Mouse (Mus musculus) limb, embryonic 10.5 days (tissue): Measurements from ENCODE around the gene Gtpbp3. TPM values are rescaled to one million over a fixed set of nuclear protein-coding genes. Genes with fewer than 3 reads are reported as not detected.
A peak's percentile ranks its signal among the peaks of the same experiment; 100 is the strongest.

ENCODE experiments used
- DNase-seq: peaks from one replicate; pipeline ENCODE4 v3.0.0-alpha.2; 2017; ENCODE audit warnings: low spot score
- H3K27ac ChIP-seq: fragments of 300-500 bp; sonication (generic); 2 replicates; pipeline ENCODE4 v1.5.1; 2016; ENCODE audit warnings: mild to moderate bottlenecking
- H3K27me3 ChIP-seq: fragments of 300-500 bp; sonication (generic); 2 replicates; pipeline ENCODE4 v1.6.1; 2016; ENCODE audit warnings: low read depth, mild to moderate bottlenecking; ENCODE audit not compliant: poor library complexity, severe bottlenecking
- H3K36me3 ChIP-seq: fragments of 300-500 bp; sonication (generic); 2 replicates; pipeline ENCODE4 v1.6.1; 2016; ENCODE audit warnings: mild to moderate bottlenecking, moderate library complexity
- H3K4me1 ChIP-seq: fragments of 300-500 bp; sonication (generic); 2 replicates; pipeline ENCODE4 v1.6.1; 2016
- H3K4me3 ChIP-seq: fragments of 300-500 bp; sonication (generic); 2 replicates; pipeline ENCODE4 v1.5.1; 2016; ENCODE audit warnings: mild to moderate bottlenecking, moderate library complexity
- H3K9me3 ChIP-seq: fragments of 300-500 bp; sonication (generic); replicated peaks from 2 replicates; pipeline ENCODE4 v1.6.1; 2016; ENCODE audit warnings: mild to moderate bottlenecking
- WGBS: fragments of 180-500 bp; shearing (Covaris S2); methylation state at CpG from one replicate; pipeline ENCODE4 v1.1.7; 2016; 5-methylcytosine and 5-hydroxymethylcytosine counted together
- polyA plus RNA-seq: library from polyadenylated mRNA; unstranded; fragments of >200 nt; fragmentation: Nextera tagmentation; extraction: Ambion mirVana; gene quantifications from 2 replicates; pipeline ENCODE4 v1.2.1, GENCODE M21; 2016

The Gtpbp3 gene
- polyA plus RNA-seq, 1 experiment from 2014 or later: 26.8 TPM

- 8% methylated on average over 16 of the region's 16 CpGs for WGBS
- Histone ChIP-seq H3K4me3 (peak overlapping the region; percentile 76), H3K36me3 (peaks cover 54% of the 10 kb centered on the region), H3K27me3 (peaks cover 16% of the 10 kb centered on the region), H3K4me1 (peaks cover 42% of the 10 kb centered on the region), H3K27ac (peak overlapping the region; percentile 86), H3K9me3 (no peaks in the 10 kb centered on the region)
- DNase-seq: peak; percentile 62
Observed at GRCm38 (mm10) chr8:71462786-71463185, 25.1 kb upstream of the Gtpbp3 start.

- Histone ChIP-seq H3K27ac (peak within 1 kb of the TSS; percentile 86), H3K36me3 (peaks cover 48% of the 10 kb centered on the region), H3K27me3 (peaks cover 16% of the 10 kb centered on the region), H3K4me3 (peak within 1 kb of the TSS; percentile 76), H3K9me3 (no peaks in the 10 kb centered on the region), H3K4me1 (peaks cover 42% of the 10 kb centered on the region)
- WGBS: under 1% methylated on average over 55 of the region's 55 CpGs
- peak; percentile 94 for DNase-seq
Observed at GRCm38 (mm10) chr8:71463188-71464033, 24.5 kb upstream of the Gtpbp3 start, which contains the start of gene Abhd8. Abhd8 (minus strand) TSS chr8:71463655.

- H3K36me3 ChIP-seq: peaks cover 34% of the 10 kb centered on the region
- under 1% methylated on average over 59 of the region's 59 CpGs for WGBS
- peak within 1 kb of the TSS; percentile 76 for H3K4me3 ChIP-seq
- H3K9me3 ChIP-seq: no peaks in the 10 kb centered on the region
- peaks cover 16% of the 10 kb centered on the region for H3K27me3 ChIP-seq
- H3K27ac ChIP-seq: peak within 1 kb of the TSS; percentile 86
- H3K4me1 ChIP-seq: peaks cover 53% of the 10 kb centered on the region
- DNase-seq: peak; percentile 94
Observed at GRCm38 (mm10) chr8:71464513-71465500, 23.1 kb upstream of the Gtpbp3 start, which contains the start of gene Mrpl34. Mrpl34 (plus strand) TSS chr8:71464959.

GRCm38 (mm10) chr8:71465733-71466132 is 22.2 kb upstream of the Gtpbp3 start:
- 85% methylated on average over 8 of the region's 8 CpGs for WGBS
- H3K27me3 ChIP-seq: peaks cover 16% of the 10 kb centered on the region
- no peak for DNase-seq
- no peak overlapping the region for H3K27ac ChIP-seq
- peak overlapping the region; percentile 76 for H3K4me3 ChIP-seq
- H3K4me1 ChIP-seq: peaks cover 62% of the 10 kb centered on the region
- peaks cover 35% of the 10 kb centered on the region for H3K36me3 ChIP-seq
- H3K9me3 ChIP-seq: no peaks in the 10 kb centered on the region

GRCm38 (mm10) chr8:71466198-71466597 is 21.7 kb upstream of the Gtpbp3 start:
- H3K27me3 ChIP-seq: peaks cover 14% of the 10 kb centered on the region
- no peak overlapping the region for H3K4me3 ChIP-seq
- peaks cover 35% of the 10 kb centered on the region for H3K36me3 ChIP-seq
- peaks cover 65% of the 10 kb centered on the region for H3K4me1 ChIP-seq
- no peaks in the 10 kb centered on the region for H3K9me3 ChIP-seq
- H3K27ac ChIP-seq: no peak overlapping the region
- no peak for DNase-seq
- 97% methylated on average over 5 of the region's 5 CpGs for WGBS

- 90% methylated on average over 2 of the region's 2 CpGs for WGBS
- Histone ChIP-seq H3K27me3 (peaks cover 4% of the 10 kb centered on the region; the same call in 1 of the 2 replicates), H3K4me1 (peaks cover 56% of the 10 kb centered on the region), H3K9me3 (no peaks in the 10 kb centered on the region), H3K4me3 (no peak overlapping the region), H3K36me3 (peaks cover 37% of the 10 kb centered on the region), H3K27ac (no peak overlapping the region)
- DNase-seq: no peak
Observed at GRCm38 (mm10) chr8:71467201-71467600, 20.7 kb upstream of the Gtpbp3 start.

- Histone ChIP-seq H3K36me3 (peaks cover 45% of the 10 kb centered on the region), H3K4me3 (no peak overlapping the region), H3K4me1 (peaks cover 48% of the 10 kb centered on the region), H3K9me3 (no peaks in the 10 kb centered on the region), H3K27me3 (no peaks in the 10 kb centered on the region), H3K27ac (no peak overlapping the region)
- no peak for DNase-seq
- 88% methylated on average over 1 of the region's 1 CpGs for WGBS
Observed at GRCm38 (mm10) chr8:71468001-71468400, 19.9 kb upstream of the Gtpbp3 start.

- Histone ChIP-seq H3K27me3 (no peaks in the 10 kb centered on the region), H3K4me3 (peak within 1 kb of the TSS; percentile 96)
- under 1% methylated on average over 52 of the region's 52 CpGs for WGBS
Observed at GRCm38 (mm10) chr8:71468916-71469315, 19.0 kb upstream of the Gtpbp3 start, which contains the start of gene Dda1. Dda1 (plus strand) TSS chr8:71469199.

GRCm38 (mm10) chr8:71469411-71469810 is 18.5 kb upstream of the Gtpbp3 start:
- no peaks in the 10 kb centered on the region for H3K27me3 ChIP-seq
- H3K36me3 ChIP-seq: peaks cover 59% of the 10 kb centered on the region
- peak; percentile 63 for DNase-seq
- H3K4me1 ChIP-seq: peaks cover 34% of the 10 kb centered on the region
- H3K4me3 ChIP-seq: peak overlapping the region; percentile 96
- H3K9me3 ChIP-seq: no peaks in the 10 kb centered on the region
- under 1% methylated on average over 24 of the region's 24 CpGs for WGBS
- H3K27ac ChIP-seq: peak overlapping the region; percentile 92

More at GRCm38 (mm10) chr8:71468916-71469315, 19.0 kb upstream of the Gtpbp3 start, which contains the start of gene Dda1:
- Histone ChIP-seq H3K4me1 (peaks cover 39% of the 10 kb centered on the region), H3K9me3 (no peaks in the 10 kb centered on the region), H3K36me3 (peaks cover 54% of the 10 kb centered on the region), H3K27ac (peak within 1 kb of the TSS; percentile 92)
- DNase-seq: peak; percentile 94

GRCm38 (mm10) chr8:71470146-71470912 is 17.6 kb upstream of the Gtpbp3 start:
- Histone ChIP-seq H3K27me3 (no peaks in the 10 kb centered on the region), H3K27ac (no peak overlapping the region), H3K36me3 (peaks cover 68% of the 10 kb centered on the region), H3K9me3 (no peaks in the 10 kb centered on the region), H3K4me1 (peaks cover 31% of the 10 kb centered on the region), H3K4me3 (peak overlapping the region; percentile 96)
- whole genome bisulfite sequencing: 90% methylated on average over 3 of the region's 3 CpGs
- no peak for DNase-seq

- no peak for DNase-seq
- peaks cover 70% of the 10 kb centered on the region for H3K36me3 ChIP-seq
- H3K4me3 ChIP-seq: peak overlapping the region; percentile 96; the same call in 1 of the 2 replicates
Observed at GRCm38 (mm10) chr8:71470913-71471255, 17.0 kb upstream of the Gtpbp3 start.

GRCm38 (mm10) chr8:71471861-71472260 is 16.0 kb upstream of the Gtpbp3 start:
- WGBS: 96% methylated on average over 17 of the region's 17 CpGs
- Histone ChIP-seq H3K36me3 (peaks cover 60% of the 10 kb centered on the region), H3K27ac (no peak overlapping the region)

More at GRCm38 (mm10) chr8:71470913-71471255, 17.0 kb upstream of the Gtpbp3 start:
- peaks cover 31% of the 10 kb centered on the region for H3K4me1 ChIP-seq
- no peaks in the 10 kb centered on the region for H3K27me3 ChIP-seq
- H3K9me3 ChIP-seq: no peaks in the 10 kb centered on the region
- 88% methylated on average over 5 of the region's 5 CpGs for WGBS
- H3K27ac ChIP-seq: no peak overlapping the region

More at GRCm38 (mm10) chr8:71471861-71472260, 16.0 kb upstream of the Gtpbp3 start:
- Histone ChIP-seq H3K9me3 (no peaks in the 10 kb centered on the region), H3K4me1 (peaks cover 40% of the 10 kb centered on the region), H3K4me3 (no peak overlapping the region), H3K27me3 (no peaks in the 10 kb centered on the region)
- no peak for DNase-seq
